Mouse (Mus musculus) heart, adult 9 months (tissue): ENCODE data around the gene Pbrm1.

Experiments used
- DNase-seq, 2 experiments: peaks; one replicate each; pipeline ENCODE4 v3.0.0; 2022; ENCODE audit warnings: low spot score in 2 of 2

The Pbrm1 gene

GRCm38 (mm10) chr14:31018860-31019291 lies at the start of gene Pbrm1, which contains the start of gene Gnl3:
Gene Pbrm1 (plus strand): TSS chr14:31019138.
Gene Gnl3 (minus strand): TSS chr14:31019152.
- DNase-seq = peak; percentile 98 to 99

DNA sequence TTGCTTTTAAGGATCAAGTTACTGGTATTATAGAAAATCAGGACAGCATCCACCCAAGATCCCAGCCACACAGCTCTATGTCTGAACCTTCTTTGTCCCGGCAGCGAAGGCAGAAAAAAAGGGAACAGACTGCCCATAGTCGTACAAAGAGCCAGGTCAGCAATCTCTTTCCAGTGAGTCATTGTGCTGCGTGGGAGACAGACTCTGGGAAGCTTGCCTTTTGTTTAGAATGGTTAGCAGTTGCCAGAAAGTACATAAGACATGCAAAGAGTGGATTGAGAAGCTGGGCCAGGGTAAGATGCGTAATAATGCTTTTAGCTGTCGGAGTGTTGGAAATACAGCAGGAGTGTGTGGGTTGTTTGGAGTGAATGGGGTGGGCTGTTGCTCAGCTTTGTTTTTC lies 44.7 kb upstream of the Pbrm1 start:
- DNase-seq = peak; percentile 7 to 28

- no peak for DNase-seq
These were observed 42.7 kb upstream of the Pbrm1 start for GRCm38 (mm10) chr14:30976222-30976621.

- DNase-seq = no peak
These were observed 22.5 kb upstream of the Pbrm1 start for GRCm38 (mm10) chr14:30996417-30996816.

DNA sequence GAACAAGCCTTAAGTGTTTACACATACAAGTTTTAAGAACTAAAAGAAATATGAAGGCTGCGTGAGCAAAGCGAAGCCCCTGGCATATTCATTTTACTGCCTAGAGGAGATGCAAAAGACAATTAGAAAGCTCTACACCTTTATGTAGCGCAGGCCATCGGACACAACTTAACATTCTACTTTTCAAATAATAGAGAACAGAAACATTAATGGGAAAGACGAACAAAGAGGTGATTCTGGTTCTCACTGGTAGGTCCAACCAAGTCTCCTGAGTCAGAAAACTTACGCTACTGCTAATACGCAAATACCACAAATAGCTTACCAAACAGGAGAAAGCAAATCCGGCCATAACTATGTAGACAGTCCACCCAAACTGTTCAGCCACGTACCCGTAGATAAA lies 18.6 kb upstream of the Pbrm1 start:
- DNase-seq = no peak

DNA sequence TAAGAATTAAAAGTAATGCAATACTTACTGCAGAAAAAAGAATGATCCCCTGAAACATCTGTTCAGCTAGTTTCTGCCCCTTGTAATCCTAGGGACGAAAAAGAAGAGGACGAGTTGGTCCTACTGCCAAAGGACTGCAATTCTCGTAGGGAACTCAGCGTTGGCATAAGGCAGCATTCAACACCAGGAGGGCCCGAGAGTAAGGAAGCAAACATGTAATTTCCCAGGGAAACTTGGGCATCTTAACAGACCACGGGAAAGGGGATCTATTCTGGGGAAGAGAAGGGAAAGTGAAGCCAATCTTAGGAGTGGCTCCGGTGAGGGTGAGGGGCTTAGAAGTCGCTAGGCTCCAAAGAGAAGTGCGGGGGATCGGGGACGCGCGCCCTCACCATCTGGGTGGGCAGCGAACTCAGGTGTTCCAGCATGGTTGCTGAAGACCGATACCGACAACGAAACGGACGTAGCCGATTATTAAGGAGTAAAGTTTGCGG lies 18.1 kb upstream of the Pbrm1 start:
- no peak for DNase-seq

GRCm38 (mm10) chr14:31001307-31002205 lies 17.4 kb upstream of the Pbrm1 start, which contains the start of the genes Glt8d1 and Spcs1:
Gene Glt8d1 (plus strand): TSS chr14:31001400.
Gene Spcs1 (minus strand): TSS chr14:31001672.
- DNase-seq = peak; percentile 88 to 90

- DNase-seq = no peak
These were observed 14.4 kb upstream of the Pbrm1 start for GRCm38 (mm10) chr14:31004527-31004926.

DNA sequence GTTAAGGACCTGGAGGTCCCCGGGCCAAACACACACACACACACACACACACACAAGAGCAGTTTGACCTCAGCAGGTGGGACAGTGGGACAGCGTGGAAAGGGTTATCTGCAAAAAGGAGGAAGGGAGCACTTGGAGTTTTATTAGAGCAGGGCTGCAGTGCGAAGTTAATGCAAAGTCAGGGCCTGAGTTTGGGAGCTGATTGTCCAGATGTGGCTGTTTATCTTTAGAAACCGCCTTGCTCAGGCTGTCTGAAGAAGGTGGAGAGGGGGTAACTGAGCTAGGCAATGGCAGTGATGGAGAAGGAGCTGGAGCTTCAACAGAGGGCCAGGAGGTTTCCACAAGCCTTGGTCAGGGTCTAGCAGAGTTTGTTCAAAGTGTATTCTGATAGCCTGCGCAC lies 12.2 kb upstream of the Pbrm1 start:
- DNase-seq = no peak

DNA sequence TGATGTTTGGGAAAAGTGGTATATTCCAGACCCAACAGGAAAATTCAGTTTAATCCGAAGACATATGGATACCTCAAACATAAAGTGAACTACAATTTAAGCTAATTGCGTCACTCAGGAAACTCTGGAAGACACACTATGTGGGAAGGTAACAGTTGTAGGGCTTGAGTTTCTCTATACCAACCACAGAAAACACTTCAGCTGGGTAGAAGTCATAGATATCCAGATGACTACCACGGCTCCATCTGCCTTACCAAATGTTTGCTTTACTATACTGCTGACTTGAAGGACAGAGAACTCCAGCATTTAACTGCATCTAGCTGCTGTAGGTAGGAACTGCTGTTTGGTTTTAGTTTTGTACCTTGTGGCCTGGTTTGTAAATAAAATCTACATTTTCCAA lies 7.3 kb upstream of the Pbrm1 start:
- DNase-seq = no peak

- DNase-seq = no peak
These were observed 5.0 kb upstream of the Pbrm1 start for GRCm38 (mm10) chr14:31013928-31014327.

GRCm38 (mm10) chr14:31016063-31016462 lies 2.9 kb upstream of the Pbrm1 start:
- no peak for DNase-seq

GRCm38 (mm10) chr14:31017854-31018253 lies 1.1 kb upstream of the Pbrm1 start:
- DNase-seq = peak in 1 of 2 experiments; percentile 6

GRCm38 (mm10) chr14:31019331-31020205 lies 630 bp downstream of the Pbrm1 start:
- DNase-seq = no peak

DNA sequence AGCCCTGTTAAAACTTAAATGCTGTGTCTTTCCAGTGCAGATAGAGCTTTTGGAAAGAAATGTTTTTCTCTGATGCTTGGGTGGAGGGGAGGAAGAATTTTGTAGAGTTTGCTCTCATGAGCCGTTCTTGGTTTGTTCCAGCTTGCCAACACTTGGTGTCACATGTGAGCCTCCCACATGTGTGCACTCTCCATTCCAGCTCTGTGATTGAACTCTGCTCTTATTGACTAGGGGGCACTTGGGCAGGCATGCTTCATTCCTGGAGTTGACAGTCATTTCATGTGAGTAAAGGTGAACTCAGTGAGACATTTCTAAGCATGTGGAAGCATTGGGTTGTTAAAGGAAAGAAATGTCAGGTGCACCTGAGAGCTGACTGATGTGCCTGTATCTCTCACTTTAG lies 3.6 kb downstream of the Pbrm1 start:
- DNase-seq = no peak

DNA sequence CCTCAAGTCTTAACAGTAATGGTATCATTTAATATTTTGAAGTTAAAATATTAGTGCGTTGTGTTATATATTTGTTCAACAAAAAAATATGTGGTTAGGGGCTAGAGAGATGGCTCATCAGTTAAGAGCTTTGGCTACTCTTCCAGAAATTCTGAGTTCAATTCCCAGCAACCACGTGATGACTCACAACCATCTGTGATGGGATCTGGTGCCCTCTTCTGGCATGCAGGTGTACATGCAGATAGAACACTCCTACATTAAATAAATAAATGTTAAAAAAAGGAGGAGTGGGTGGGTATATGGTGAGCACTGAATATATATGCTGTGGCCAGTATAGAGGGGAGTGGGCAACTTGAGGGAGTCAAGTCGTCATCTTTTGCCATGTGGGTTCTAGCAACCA lies 6.8 kb downstream of the Pbrm1 start:
- no peak for DNase-seq

- no peak for DNase-seq
These were observed 26.4 kb downstream of the Pbrm1 start for GRCm38 (mm10) chr14:31045296-31045695.

- DNase-seq = no peak
These were observed 26.9 kb downstream of the Pbrm1 start for GRCm38 (mm10) chr14:31045817-31046216.

DNA sequence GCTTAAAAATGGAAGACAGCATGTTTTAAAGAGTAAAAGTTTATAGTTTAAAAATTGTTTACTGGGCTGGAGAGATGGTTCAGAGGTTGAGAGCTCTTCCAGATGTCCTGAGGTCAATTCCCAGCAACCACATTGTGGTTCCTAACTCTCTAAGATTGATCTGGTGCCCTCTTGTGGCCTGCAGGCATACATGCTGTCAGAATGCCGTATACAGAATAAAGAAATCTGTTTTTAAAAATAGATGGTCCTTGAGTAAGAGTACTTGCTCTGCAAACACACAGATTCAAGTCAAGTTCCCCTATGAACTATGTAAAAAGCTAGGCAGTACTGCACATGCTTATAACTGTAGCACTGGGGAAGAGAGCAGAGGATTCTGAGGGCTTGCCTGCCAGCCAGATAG lies 43.3 kb downstream of the Pbrm1 start:
- no peak for DNase-seq

DNA sequence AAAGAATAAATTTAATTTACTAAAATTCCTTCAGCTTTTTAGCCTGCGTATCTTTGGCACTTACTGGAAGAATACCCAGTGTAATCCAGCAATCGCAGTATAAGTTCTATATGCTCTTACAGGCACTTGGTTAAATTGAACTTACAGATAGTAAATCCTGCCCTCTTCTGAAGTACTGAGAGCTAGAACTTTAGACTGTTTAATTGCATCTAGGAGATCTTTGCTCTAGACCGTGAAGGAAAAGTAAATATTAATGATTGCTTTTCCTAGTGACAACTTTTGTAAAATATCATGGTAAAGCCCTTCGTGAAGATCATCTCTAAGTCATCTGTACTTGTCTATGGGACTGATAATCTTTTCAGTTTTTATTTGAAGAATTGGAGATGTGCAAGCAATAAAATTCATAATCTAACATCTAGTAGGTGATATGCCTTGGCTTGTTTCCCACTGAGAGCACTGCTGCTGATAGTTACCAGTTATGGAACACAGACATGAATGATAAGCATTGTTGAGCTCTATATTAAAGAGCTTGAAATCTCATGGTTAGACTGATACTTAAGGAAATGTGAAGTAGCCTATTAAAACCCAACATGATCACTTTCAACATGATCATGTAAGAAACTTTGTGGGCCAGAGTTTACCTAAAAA lies 50.3 kb downstream of the Pbrm1 start:
- DNase-seq = no peak

- no peak for DNase-seq
These were observed 59.8 kb downstream of the Pbrm1 start for GRCm38 (mm10) chr14:31078597-31079208.
